Mouse (Mus musculus) neutrophil, adult 5-6 weeks (primary cell): Measurements from ENCODE around the gene Gm17469. TPM values are rescaled to one million over a fixed set of nuclear protein-coding genes. Genes with fewer than 3 reads are reported as not detected.
"Not testable (repeated sequence)": the region's sequence is repeated elsewhere in the genome, so short reads cannot be mapped to it uniquely, and the experiment has no call there.

Source experiments
- ATAC-seq: fragments of 151-379, 151-347 bp; 2 replicates; pipeline ENCODE4 v1.8.0; 2017; ENCODE audit warnings: mild to moderate bottlenecking, moderate TSS enrichment; ENCODE audit not compliant: insufficient number of reproducible peaks, poor library complexity, low FRiP score, severe bottlenecking; ENCODE audit errors: extremely low read depth
- total RNA-seq: library from RNA; stranded (forward); fragments of 200-1000 nt; gene quantifications from 2 replicates; pipeline ENCODE4 v1.2.3, GENCODE M21; 2017

Gene Gm17469
- total RNA-seq = not detected in 2 replicates

- ATAC-seq = not testable (repeated sequence)
Measured at GRCm38 (mm10) chrX:124629593-124629992, at the start of gene Gm17469. Gm17469 (plus strand) TSS chrX:124629893.

Other genes with a start within 250 kb of the Gm17469 start
- gene Gm17584, start 129.3 kb upstream of the Gm17469 start, total RNA-seq = not detected in 2 replicates